Mouse (Mus musculus) heart, postnatal 4 days (tissue): ENCODE data around the gene Ccdc157. TPM values are rescaled to one million over a fixed set of nuclear protein-coding genes. Genes with fewer than 3 reads are reported as not detected.
"Not testable (repeated sequence)": the region's sequence is repeated elsewhere in the genome, so short reads cannot be mapped to it uniquely, and the experiment has no call there.

Source experiments
- DNase-seq: peaks from one replicate; pipeline ENCODE4 v3.0.0; 2021
- total RNA-seq, 2 experiments: library from RNA; stranded (reverse); gene quantifications; 2 replicates each; pipeline ENCODE4 v1.2.3; 2021

Gene Ccdc157
- total RNA-seq, 2 experiments from 2014 or later: 5.8 to 6.5 TPM

DNA sequence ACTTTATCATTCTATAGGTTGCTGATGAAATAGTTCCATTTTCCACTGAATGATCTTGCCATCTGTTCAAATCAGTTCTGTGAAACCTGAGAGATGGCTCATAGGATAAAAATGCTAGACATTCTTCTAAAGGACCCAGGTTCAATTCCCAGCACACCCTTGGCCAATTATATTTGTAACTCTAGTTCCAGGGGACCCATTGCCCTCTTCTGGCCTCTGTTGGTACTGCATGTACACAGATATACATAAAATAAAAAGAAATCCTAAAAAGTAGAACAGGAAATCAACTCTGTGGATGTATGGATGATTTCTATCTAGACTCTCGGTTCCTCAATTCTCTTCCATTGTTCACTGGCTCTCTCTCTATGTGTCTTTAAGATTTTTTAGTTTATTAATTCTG is 33.0 kb downstream of the Ccdc157 start:
- no peak for DNase-seq

DNA sequence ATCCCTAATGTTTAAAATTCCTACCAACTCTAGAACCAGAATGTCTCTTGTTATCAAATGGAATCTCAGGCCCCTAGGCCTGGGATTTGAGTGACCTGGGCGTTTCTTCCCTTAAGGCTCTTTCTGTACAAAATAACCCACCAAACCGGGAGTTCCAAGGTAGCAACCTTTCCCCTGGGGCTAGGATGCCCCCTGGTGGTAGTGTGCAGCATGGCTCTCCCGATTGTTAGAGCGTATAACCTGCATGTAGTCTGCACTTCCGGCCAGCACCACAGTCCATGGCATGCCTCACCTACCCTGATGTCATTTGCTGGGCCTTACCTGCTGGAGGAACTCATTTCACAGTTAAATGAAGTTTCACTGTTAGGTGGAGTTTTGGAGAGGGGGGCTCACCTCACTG is 36.2 kb downstream of the Ccdc157 start:
- peak; percentile 51 for DNase-seq

DNA sequence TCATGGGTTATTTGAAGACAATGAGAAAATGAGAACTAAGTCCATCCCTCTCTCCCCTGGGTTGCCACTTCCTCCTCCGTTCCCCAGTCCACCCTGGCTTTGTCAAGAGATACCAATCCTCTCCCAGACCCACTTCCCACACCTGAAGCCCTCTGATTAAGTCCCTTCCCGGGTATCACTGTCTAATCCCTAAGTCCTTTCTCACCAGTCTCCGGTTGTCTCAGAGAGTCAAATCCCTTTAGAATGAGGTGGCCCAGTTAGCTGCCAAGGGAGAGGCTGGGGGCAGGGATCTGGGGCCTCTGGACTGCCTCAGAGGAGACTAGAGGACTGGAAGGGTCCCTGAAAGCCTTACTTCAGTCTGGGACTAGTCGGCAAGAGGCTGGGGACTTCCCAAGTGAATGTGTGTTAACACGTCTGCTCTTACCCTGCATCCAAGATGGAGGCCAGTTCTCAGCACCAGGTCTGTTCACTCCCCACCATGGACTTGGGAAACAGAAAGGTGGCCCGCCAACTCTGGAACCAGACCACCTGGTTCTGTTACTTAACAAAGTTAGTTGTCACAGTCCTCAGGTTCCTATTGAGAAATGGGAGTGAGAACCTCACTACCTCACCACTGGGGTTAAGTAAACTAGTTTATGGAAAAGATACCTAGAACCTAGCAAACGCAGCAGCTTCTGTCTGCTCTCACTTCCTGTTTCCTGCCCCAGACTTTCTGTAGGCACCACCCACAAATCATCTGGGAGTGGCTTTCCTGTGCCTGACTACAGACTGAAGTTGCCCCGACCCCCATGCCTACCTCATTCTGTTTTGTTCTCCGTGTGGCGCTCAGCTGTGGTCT is 37.1 kb downstream of the Ccdc157 start, which contains the start of gene Sec14l2:
Gene Sec14l2 (minus strand): TSS at position 674 of the 838 bp plus-strand sequence.
- no peak for DNase-seq

DNA sequence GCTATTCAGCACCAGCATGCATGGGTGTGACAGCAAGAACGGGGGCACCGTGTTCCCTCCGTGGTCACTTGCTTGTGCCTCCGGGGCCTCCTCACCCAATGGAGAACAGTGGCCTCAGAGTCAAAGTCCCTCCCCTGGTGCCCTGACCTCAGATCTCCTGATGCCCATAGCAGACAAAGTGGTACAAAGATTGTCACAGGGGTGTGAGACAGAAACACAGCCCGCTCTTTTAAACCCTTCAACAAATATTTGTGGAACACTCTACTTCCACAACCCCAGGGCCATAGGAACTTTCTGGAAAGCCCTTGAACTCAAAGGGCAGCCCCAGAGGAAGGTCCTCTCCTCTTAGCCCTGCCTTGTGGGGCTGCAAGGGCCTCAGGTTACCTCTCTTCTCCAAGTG is 37.9 kb downstream of the Ccdc157 start:
- DNase-seq: no peak

GRCm38 (mm10) chr11:4121691-4122090 is 38.4 kb downstream of the Ccdc157 start:
- no peak for DNase-seq

- DNase-seq: peak; percentile 37
Measured at GRCm38 (mm10) chr11:4119635-4120034, 40.5 kb downstream of the Ccdc157 start.

DNA sequence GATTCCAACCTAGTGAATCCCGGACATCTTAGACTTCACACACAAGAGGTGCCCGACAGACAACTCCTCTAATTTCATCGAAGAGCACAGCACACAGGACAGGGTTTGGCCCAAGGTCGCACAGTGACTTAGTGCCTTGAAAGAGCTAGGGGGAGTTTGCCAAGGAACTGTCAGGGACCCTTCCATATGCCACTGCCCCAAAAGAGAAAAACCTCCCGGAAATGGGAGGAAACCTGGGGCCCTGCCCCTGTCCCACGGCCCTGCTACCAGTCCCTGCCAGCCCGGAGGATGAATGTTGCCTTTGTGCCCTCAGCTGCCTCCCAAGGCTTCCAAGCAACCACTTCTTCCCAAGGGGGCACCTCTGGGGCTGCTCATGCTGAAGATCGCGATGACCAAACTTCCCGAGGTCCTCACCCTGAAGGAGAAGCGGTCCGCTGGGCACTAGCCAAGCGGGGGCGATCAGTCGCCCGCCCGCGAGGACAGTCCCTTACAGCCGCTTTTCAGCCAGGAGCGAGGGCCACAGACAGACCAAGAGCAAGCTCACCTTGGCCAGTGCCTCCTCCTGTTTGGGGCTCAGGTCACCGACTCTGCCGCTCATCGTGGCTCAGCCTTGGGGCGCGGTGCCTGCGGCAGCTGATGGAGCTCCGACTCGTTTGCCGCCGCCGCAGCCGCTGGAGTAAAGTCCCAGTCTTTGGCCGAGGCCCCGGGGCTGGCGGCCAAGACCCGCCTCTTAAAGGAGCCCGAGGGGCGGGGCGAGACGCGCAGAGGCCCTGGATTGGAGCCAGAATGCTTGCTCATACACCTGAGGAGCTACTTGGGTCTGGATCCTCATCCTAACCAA is 41.8 kb downstream of the Ccdc157 start:
- DNase-seq: peak; percentile 64

- no peak for DNase-seq
Measured at GRCm38 (mm10) chr11:4117372-4118071, 42.6 kb downstream of the Ccdc157 start.

- DNase-seq: no peak
Measured at GRCm38 (mm10) chr11:4116458-4117141, 43.5 kb downstream of the Ccdc157 start.

GRCm38 (mm10) chr11:4115407-4115806 is 44.7 kb downstream of the Ccdc157 start:
- no peak for DNase-seq

DNA sequence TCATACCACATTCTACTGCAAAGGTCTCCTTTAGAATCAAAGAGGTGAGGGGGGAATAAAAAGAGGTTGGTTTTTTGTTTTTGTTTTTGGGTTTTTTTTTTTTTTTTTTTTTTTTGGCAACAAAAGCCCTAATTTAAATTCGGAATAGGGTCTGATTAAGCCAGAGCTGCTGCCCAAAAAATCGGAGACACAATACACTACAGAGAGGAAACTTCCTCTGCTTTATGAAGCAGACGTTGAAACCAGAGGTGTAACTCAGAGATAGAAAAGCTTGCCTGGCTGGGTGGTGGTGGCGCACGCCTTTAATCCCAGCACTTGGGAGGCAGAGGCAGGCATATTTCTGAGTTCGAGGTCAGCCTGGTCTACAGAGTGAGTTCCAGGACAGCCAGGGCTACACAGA is 45.6 kb downstream of the Ccdc157 start:
- DNase-seq: not testable (repeated sequence)

GRCm38 (mm10) chr11:4113970-4114369 is 46.1 kb downstream of the Ccdc157 start:
- DNase-seq: no peak

DNA sequence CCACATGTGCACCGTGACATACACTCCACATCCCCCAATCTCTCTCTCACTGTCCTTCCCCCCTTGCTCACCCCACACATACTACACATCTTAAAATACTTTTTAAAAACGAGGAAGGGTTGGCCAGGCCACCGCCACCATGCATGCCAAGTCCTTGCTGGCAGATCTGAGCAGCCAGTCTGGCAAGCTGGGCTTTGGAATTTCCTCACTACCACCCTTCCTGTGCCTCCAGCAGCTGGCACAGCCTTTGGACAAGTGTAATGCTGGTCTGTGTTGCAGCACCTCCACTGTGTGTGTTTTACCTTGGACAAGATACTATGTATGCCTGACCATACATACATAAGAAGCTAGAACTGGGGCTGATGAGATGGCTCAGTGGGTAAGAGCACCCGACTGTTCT is 46.6 kb downstream of the Ccdc157 start:
- DNase-seq: no peak

- DNase-seq: no peak
Measured at GRCm38 (mm10) chr11:4112861-4113260, 47.2 kb downstream of the Ccdc157 start.

GRCm38 (mm10) chr11:4112033-4112432 is 48.1 kb downstream of the Ccdc157 start:
- DNase-seq: no peak

- DNase-seq: no peak
Measured at GRCm38 (mm10) chr11:4108691-4109090, 51.4 kb downstream of the Ccdc157 start.

- not testable (repeated sequence) for DNase-seq
Measured at GRCm38 (mm10) chr11:4107901-4108300, 52.2 kb downstream of the Ccdc157 start.

DNA sequence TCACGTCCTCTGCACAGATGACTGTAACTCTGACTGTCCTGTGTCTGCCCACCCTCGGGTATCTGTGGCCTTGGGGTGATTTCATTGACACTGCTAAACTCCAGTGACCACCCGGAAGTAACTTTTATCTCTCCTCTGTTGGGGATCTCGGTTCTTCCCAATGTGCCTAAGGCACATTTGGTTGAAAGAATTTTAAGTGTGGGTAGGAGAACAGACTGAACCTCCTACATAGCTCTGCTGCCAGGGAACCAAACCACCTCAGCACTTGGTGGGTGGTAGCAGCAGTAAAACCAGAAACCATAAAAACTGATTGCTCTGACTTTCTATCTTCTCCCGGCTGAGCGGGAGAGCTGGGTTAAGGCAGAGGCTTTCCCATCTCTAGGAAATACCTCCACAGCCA is 54.6 kb downstream of the Ccdc157 start:
- no peak for DNase-seq

DNA sequence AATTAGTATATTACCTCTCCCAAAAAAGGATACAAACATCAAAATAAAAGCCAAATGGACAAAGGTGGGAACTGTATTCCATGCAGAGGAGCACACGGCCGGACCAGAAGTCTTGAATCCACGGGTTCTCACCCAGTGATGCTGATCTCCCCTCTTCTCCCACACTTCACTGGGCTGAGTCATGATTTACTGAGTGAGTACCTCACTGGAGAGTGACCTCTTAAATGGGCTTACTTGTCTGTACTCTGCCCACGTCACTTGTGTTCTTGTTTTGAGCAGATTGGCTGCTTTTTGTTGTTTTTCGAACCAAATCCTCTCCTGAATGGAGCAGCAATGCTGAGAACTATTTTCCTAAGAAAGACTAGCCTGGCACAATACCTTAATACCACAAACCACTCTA is 55.1 kb downstream of the Ccdc157 start:
- DNase-seq: no peak

DNA sequence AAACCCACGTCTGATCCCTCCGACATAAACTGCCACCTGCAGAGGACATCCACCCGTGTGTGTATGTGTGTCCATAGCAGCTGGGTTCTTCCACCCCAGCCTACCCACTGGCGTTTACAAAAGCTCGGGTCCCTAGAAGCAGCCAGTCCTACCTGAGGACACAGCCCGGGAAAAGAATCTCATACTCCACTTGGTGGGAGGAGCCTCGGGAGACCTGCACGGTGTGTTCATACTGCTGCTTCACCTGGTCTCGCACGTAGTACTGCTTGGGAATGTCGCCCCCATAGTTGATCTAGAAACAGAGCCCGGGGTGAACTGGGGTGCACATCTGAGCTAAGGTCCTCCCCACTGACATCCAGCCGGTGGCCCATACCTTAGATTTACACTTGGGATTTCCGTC is 56.6 kb downstream of the Ccdc157 start:
- no peak for DNase-seq

DNA sequence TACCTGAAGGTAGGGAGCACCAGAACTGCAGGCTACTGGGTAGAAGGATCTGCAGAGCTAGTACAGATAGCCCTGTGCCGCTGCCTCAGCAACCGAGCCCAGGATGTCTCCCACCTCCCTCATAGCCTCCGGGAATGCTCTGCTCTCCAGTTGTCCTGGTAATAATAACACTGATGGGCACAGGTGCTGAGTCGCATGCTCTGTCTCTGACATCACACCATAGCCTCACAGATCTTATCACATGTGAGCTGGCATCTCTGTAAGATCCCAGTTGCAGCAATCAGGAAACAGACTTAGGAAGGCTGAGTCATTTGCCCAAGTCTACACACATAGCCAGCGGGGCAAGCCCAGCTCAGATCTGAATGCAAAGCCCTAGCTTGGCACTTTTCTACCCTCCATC is 58.2 kb downstream of the Ccdc157 start:
- DNase-seq: no peak

DNA sequence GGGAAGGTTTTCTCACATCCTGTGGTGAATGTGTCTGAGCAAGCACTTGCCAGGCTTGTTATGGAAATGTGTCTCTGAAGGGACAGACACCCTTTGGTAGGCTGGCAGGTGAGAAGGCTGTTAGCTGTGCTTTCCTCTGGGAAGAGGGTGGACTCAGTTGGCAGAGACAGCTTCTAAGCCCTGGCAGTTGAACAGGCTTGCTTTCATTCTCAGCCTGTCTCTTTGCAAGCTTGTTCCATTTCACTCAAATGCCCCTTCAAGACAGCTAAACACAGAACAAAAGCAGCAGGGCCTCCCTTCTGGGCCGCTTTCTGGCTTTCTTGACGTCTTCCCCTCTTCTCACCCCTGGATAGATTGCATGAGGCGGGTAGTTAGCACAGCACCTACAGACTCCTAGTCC is 60.6 kb downstream of the Ccdc157 start:
- no peak for DNase-seq
